Mouse (Mus musculus): ENCODE measurements at regions not wholly inside any gene's neighbourhood (a gene's known extent, or its start where the extent isn't known, plus 50 kb on each side); places are given as distances from the start of the nearest gene placed in this dataset.

DNA sequence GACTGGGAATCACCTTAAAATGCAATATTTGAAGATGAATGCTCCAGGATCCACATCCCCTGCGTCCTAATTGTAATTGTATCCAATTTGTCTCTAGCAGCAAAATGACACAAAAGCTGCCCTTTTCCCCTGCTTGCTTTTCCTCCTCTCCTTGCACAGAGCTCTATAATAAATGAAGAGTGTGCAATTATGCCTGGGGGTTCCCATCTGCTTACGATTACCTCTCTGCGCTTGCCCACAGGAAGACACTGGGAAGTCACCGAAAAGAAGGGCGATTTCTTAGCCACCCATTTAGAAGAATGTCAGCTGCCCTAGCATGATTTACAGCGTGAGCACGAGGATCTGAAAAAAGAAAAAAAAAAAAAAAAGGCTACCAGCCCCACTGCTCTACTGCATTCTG, 174.8 kb upstream of the Crim1 start:
- TF ChIP-seq CTCF (IDR thresholded peaks at IDR 0.05; ENCODE audit: low read depth) (no peak), EP300 (IDR thresholded peaks at IDR 0.05; ENCODE audit: low read depth) (no peak)

Data from liver, postnatal 0 days (tissue).